Mouse (Mus musculus): ENCODE measurements around the gene Ctdspl.

The Ctdspl gene

DNA sequence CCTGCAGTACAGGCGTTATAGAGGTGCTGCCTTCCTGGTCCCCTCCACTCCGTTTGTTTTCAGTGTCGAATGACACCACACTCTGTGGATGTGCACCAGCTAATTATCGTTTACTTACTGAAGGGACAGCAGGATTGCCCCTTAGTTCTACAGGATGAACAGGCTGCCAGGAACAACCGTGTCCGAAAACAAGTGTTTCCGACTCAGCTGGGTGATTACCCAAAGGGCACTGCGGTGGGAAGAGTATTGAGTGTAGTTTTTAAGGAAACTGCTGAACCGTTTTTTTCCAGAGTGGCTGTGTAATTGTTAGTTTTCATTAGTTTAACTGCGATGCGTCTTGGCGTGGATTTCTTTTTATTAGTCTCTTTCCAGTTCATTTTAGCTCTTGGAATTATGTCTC lies 9.8 kb downstream of the Ctdspl start:
- POLR2A ChIA-PET, result interaction anchor here in 1 of 4 experiments (1.4 kb wide), 1 partner anchor 10 kb away, joined by 4 read pairs; no protein-coding TSS in a partner anchor
- CTCF ChIA-PET, result interaction anchor here in 1 of 4 experiments (0.9 kb wide), 1 partner anchor 463 kb away, joined by 3 read pairs; no protein-coding TSS in a partner anchor

GRCm38 (mm10) chr9:118937515-118937914 lies 11.3 kb downstream of the Ctdspl start:
- ChIA-PET POLR2A (no interaction called here), CTCF (no interaction called here)

DNA sequence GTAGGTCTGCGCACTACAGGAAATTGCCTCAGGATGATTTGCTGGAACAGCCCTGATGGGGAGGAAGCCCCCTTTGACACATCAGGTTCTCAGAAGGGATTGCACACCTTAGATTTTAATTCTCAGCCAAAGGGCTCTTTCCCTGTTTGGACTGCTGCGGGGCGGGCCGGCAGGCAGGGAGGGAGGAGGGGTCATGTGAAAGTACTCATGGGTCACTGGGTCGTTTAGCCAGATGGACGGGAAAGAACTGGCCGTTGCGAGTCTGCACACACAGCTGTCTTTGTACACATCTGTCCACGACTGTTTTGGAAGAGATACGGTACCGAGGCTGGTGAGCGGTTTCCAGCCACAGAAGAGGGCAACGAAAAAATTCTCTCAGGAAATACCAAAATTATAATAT lies 13.2 kb downstream of the Ctdspl start:
- ChIA-PET POLR2A (interaction anchor here in 1 of 4 experiments (1.2 kb wide), 1 partner anchor 15 kb away, joined by 3 read pairs; no protein-coding TSS in a partner anchor), CTCF (no interaction called here)

GRCm38 (mm10) chr9:118939831-118940230 lies 13.6 kb downstream of the Ctdspl start:
- CTCF ChIA-PET, result no interaction called here
- POLR2A ChIA-PET, result no interaction called here

- ChIA-PET POLR2A (no interaction called here), CTCF (no interaction called here)
Observed at GRCm38 (mm10) chr9:118940591-118941207, 14.4 kb downstream of the Ctdspl start.

GRCm38 (mm10) chr9:118942030-118942429 lies 15.8 kb downstream of the Ctdspl start:
- POLR2A ChIA-PET, result no interaction called here
- CTCF ChIA-PET, result no interaction called here

- ChIA-PET CTCF (interaction anchor here in 2 of 4 experiments (0.9 to 2.2 kb wide), 4 partner anchors 23 to 82 kb away, joined by 3 to 6 read pairs (median 4); no protein-coding TSS in a partner anchor), POLR2A (interaction anchor here in 3 of 4 experiments (0.6 to 1.3 kb wide), 4 partner anchors 18 to 67 kb away, joined by 3 to 6 read pairs (median 4); no protein-coding TSS in a partner anchor)
Observed at GRCm38 (mm10) chr9:118943941-118944340, 17.7 kb downstream of the Ctdspl start.

DNA sequence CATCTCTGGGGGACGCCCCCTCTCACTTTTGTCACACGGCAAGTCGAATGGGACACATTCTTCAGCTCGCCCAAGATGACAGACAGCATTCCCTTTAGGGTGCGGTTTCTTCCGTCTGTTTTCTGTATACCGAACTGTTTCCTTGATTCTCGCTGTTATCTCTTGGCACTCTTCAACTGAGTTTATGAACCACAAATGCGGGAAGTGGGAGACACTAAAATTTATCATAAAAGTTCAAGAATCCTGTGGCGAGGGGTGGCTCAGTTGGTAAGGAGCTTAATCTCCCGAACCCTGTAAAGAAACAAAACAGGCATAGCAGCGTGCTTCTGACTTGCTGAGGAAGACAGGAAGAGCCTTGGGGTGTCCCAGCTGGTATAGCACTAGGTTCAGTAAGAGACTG lies 18.1 kb downstream of the Ctdspl start:
- ChIA-PET POLR2A (interaction anchor here in 3 of 4 experiments (0.6 to 1.3 kb wide), 3 partner anchors 19 to 67 kb away, joined by 3 to 6 read pairs (median 4); no protein-coding TSS in a partner anchor), CTCF (interaction anchor here in 2 of 4 experiments (0.9 to 2.2 kb wide), 4 partner anchors 24 to 81 kb away, joined by 3 to 6 read pairs (median 4); no protein-coding TSS in a partner anchor)

GRCm38 (mm10) chr9:118948486-118948885 lies 22.2 kb downstream of the Ctdspl start:
- ChIA-PET CTCF (no interaction called here), POLR2A (interaction anchor here in 3 of 4 experiments (1.0 to 2.6 kb wide), 3 partner anchors 21 to 26 kb away, joined by 3 to 7 read pairs (median 6); no protein-coding TSS in a partner anchor)

DNA sequence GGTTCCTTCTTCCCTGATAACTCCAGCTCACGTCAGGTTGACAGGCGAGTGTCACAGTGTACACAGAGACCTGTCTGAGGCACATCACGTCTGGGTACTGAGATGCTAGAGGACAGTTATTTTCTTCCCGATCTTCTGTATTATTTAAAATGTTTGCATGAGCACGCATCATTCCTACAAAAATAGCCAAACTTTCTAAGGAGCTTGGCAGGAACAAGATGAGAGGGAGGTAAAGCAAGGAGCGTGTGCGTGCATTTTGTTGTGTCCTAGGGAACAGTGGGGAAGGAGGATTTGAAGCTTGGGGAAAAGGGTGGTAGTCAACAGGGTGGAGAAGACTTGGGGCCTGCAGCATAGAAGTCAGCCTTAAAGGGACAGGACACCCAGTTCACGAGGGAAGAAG lies 22.9 kb downstream of the Ctdspl start:
- CTCF ChIA-PET, result interaction anchor here in 1 of 4 experiments (0.6 kb wide), 1 partner anchor 15 kb away, joined by 7 read pairs; no protein-coding TSS in a partner anchor
- POLR2A ChIA-PET, result interaction anchor here in 3 of 4 experiments (0.9 to 2.6 kb wide), 5 partner anchors 22 to 54 kb away, joined by 3 to 7 read pairs (median 4); no protein-coding TSS in a partner anchor

DNA sequence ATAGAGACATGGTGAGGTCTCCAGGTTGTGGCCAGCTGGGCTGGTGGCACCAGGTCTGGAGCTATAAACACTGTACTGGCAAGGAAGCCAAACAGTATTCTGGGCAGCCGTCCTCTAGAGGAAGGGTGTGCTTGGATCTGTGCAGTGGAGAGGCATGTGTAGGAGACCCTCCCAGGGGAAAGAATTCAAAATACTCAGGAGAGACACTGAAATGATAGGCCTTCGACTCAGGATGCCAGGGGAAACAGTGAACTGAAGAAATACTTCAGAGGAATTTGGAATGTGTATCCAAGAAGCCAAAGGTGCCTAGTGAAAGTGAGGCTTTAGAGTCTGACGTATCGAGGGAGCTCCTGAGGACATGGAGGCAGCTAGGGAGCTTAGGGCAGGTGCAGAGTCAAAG lies 23.4 kb downstream of the Ctdspl start:
- CTCF ChIA-PET, result interaction anchor here in 2 of 4 experiments (0.6 to 1.5 kb wide), 2 partner anchors 15 to 29 kb away, joined by 6 to 7 read pairs; no protein-coding TSS in a partner anchor
- POLR2A ChIA-PET, result interaction anchor here in 2 of 4 experiments (0.9 to 2.6 kb wide), 3 partner anchors 24 to 53 kb away, joined by 3 to 7 read pairs (median 4); no protein-coding TSS in a partner anchor

DNA sequence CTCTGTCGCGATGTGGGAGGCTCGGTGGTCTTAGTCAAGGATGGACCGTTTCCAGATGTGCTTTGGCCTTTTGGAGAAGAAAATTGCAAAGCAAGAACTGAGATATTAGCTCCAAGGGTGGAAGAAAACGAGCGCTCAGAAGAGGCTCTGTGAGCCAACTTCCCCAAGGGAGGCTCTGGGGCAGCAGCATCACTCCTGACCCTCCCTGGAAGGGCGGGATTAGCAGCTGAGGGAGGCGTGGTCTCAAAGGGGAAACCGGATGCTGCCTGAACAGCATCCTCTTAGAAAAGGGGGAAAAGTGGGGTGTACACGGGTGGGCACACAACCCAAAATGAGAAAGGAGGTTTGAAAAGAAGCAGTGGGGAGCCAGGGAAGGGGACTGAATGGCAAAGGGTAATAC lies 23.8 kb downstream of the Ctdspl start:
- ChIA-PET CTCF (interaction anchor here in 1 of 4 experiments (1.5 kb wide), 1 partner anchor 29 kb away, joined by 6 read pairs; no protein-coding TSS in a partner anchor), POLR2A (interaction anchor here in 2 of 4 experiments (0.7 to 2.6 kb wide), 4 partner anchors 23 to 53 kb away, joined by 3 to 7 read pairs (median 4); no protein-coding TSS in a partner anchor)

GRCm38 (mm10) chr9:118950751-118951150 lies 24.5 kb downstream of the Ctdspl start:
- POLR2A ChIA-PET, result interaction anchor here in 2 of 4 experiments (0.7 to 2.6 kb wide), 3 partner anchors 14 to 26 kb away, joined by 3 to 7 read pairs (median 3); no protein-coding TSS in a partner anchor

DNA sequence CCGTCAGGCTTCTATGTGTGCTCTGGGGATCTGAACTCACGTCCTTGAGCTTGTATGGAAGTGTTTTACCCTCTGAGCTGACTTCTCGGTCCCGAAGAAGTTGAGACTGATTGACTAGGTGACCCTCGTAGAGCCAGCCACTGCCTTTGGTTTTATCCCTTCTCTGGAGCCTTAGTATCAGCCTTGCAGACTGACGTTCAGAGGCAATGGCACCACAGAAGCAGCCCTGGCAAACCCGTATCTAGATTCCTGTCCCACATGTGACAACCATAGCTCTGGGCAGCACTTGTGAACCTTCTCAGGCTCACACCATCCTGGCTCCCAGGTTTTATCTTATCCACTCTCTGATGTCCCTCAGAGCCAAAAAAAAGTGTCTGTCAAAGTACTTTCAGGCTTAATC lies 25.1 kb downstream of the Ctdspl start:
- CTCF ChIA-PET, result interaction anchor here in 1 of 4 experiments (0.7 kb wide), 1 partner anchor 29 kb away, joined by 3 read pairs; no protein-coding TSS in a partner anchor

More at GRCm38 (mm10) chr9:118950751-118951150, 24.5 kb downstream of the Ctdspl start:
- CTCF ChIA-PET, result interaction anchor here in 2 of 4 experiments (0.7 to 1.5 kb wide), 2 partner anchors 30 kb away, joined by 3 to 6 read pairs; no protein-coding TSS in a partner anchor

DNA sequence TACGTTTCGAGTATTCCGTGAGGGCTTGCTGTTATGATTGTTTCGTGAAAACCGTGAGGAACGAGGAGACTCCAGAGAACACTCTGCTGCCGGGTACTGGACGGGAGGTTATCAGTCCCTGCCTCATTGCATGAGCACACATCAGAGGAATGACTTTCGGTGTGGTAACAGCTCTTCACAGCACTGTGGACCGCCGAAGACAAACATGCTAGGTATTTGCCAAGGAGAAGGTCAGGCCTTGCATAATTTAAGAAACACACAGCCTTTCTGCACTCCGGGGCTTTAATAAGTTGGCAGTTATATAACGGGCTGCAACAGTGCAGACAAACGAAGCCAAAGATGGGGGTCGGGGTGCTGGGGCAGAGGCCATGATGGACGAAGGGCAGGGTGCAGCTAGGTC lies 25.9 kb downstream of the Ctdspl start:
- CTCF ChIA-PET, result no interaction called here
- POLR2A ChIA-PET, result no interaction called here

More for the DNA sequence above, 25.1 kb downstream of the Ctdspl start:
- POLR2A ChIA-PET, result interaction anchor here in 1 of 4 experiments (0.7 kb wide), 1 partner anchor 13 kb away, joined by 3 read pairs; no protein-coding TSS in a partner anchor

DNA sequence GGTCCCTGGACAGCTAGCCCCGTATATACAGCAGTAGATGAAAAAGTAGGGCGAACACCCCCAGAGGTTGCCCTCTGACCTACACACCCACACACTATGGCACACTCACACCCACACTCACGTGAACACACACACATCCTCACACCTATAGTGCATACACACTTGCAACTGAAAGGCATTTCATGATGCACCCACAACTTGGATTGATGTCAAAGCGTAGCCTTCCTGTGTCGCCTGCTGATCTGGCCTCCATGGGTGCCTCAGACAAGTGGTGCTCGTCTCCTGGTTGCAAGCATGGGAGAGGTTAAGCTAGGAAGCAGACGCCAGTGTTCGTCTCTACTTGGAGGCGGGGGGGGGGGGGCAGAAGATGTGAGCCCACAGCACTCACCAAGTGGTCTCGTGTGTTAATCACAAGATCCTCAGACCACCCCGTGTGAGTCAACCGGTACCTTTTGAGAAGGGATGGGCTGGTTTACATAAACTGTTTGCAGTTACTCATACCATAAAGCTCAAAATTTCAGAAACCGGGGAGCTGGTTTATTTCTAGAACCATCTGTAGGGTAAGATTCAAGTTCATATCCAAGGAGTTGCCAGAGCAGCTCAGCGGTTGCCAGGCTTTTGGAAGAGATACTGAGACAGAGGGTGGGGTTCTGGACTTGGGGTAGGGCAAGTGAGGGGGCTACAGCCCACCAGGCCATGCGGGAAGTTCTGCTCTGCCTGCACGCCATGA lies 27.4 kb downstream of the Ctdspl start:
- POLR2A ChIA-PET, result interaction anchor here in 1 of 4 experiments (0.8 kb wide), 1 partner anchor 80 kb away, joined by 3 read pairs; no protein-coding TSS in a partner anchor
- CTCF ChIA-PET, result interaction anchor here in 1 of 4 experiments (0.7 to 1.4 kb wide), 2 partner anchors 33 to 1003 kb away, joined by 4 to 12 read pairs; no protein-coding TSS in a partner anchor

GRCm38 (mm10) chr9:118958802-118959201 lies 32.5 kb downstream of the Ctdspl start:
- ChIA-PET CTCF (interaction anchor here in 1 of 4 experiments (0.6 kb wide), 1 partner anchor 276 kb away, joined by 3 read pairs; no protein-coding TSS in a partner anchor), POLR2A (interaction anchor here in 1 of 4 experiments (0.6 kb wide), 1 partner anchor 64 kb away, joined by 4 read pairs; no protein-coding TSS in a partner anchor)

- POLR2A ChIA-PET, result no interaction called here
- CTCF ChIA-PET, result interaction anchor here in 1 of 4 experiments (0.6 kb wide), 1 partner anchor 392 kb away, joined by 6 read pairs; no protein-coding TSS in a partner anchor
Observed at GRCm38 (mm10) chr9:118960415-118961091, 34.3 kb downstream of the Ctdspl start.
